Mouse (Mus musculus): ENCODE results near the gene Coq7. TPM values are rescaled to one million over a fixed set of nuclear protein-coding genes. Genes with fewer than 3 reads are reported as not detected.

Gene Coq7
- polyA plus RNA-seq, 2 experiments = 60.3 to 97.4 TPM

GRCm38 (mm10) chr7:118569121-118569543 lies 36.0 kb upstream of the Coq7 start:
- no peaks in the 10 kb centered on the region for H3K4me1 ChIP-seq (ENCODE audit: control insufficient read depth, insufficient read depth, low read length)
- no peak overlapping the region for H3K4me2 ChIP-seq (replicated peaks; ENCODE audit: low read depth, low read length, severe bottlenecking)
- no peaks in the 10 kb centered on the region for H3K27me3 ChIP-seq (ENCODE audit: control insufficient read depth, insufficient read depth, low read length)
- DNase-seq (ENCODE audit: low spot score) = no peak
- WGBS = 84% methylated on average over 6 of the region's 6 CpGs
- no peaks in the 10 kb centered on the region for H3K9me3 ChIP-seq (ENCODE audit: control insufficient read depth, low read length)
- 0 out of 2 replicates have a peak, but pooled peaks cover under 1% of the 10 kb centered on the region for H3K36me3 ChIP-seq (ENCODE audit: control insufficient read depth, insufficient read depth, low read length)
- no peak for ATAC-seq (ENCODE audit: low FRiP score, low read depth)
- no peak overlapping the region for H3K27ac ChIP-seq (replicated peaks; ENCODE audit: low read depth, low read length)
- H3K9ac ChIP-seq (ENCODE audit: low read depth, low read length, severe bottlenecking) = no peak overlapping the region
- no peak for TF ChIP-seq POLR2A (IDR thresholded peaks at IDR 0.05; ENCODE audit: borderline replicate concordance, extremely low read depth, insufficient read depth, insufficient read length)
- no peak overlapping the region for H3K4me3 ChIP-seq (replicated peaks; ENCODE audit: low read length)

- ATAC-seq (ENCODE audit: low FRiP score, low read depth) = peak; percentile 79
- 36% methylated on average over 2 of the region's 2 CpGs for WGBS
- Histone ChIP-seq H3K9me3 (ENCODE audit: control insufficient read depth, low read length) (no peaks in the 10 kb centered on the region; the same call in 1 of the 2 replicates), H3K4me2 (replicated peaks; ENCODE audit: low read depth, low read length, severe bottlenecking) (no peak overlapping the region), H3K4me1 (ENCODE audit: control insufficient read depth, insufficient read depth, low read length) (no peaks in the 10 kb centered on the region), H3K27ac (replicated peaks; ENCODE audit: low read depth, low read length) (no peak overlapping the region), H3K27me3 (ENCODE audit: control insufficient read depth, insufficient read depth, low read length) (no peaks in the 10 kb centered on the region), H3K9ac (ENCODE audit: low read depth, low read length, severe bottlenecking) (no peak overlapping the region), H3K4me3 (replicated peaks; ENCODE audit: low read length) (no peak overlapping the region), H3K36me3 (ENCODE audit: control insufficient read depth, insufficient read depth, low read length) (peaks cover 4% of the 10 kb centered on the region; the same call in 1 of the 2 replicates)
- peak; percentile 29 for DNase-seq (ENCODE audit: low spot score)
- TF ChIP-seq POLR2A (IDR thresholded peaks at IDR 0.05; ENCODE audit: borderline replicate concordance, extremely low read depth, insufficient read depth, insufficient read length) = no peak
Observed at GRCm38 (mm10) chr7:118554290-118554689, 21.1 kb upstream of the Coq7 start.

- no peak overlapping the region for H3K4me3 ChIP-seq (replicated peaks; ENCODE audit: low read length)
- H3K9me3 ChIP-seq (ENCODE audit: control insufficient read depth, low read length) = no peaks in the 10 kb centered on the region; the same call in 1 of the 2 replicates
- no peak for TF ChIP-seq POLR2A (IDR thresholded peaks at IDR 0.05; ENCODE audit: borderline replicate concordance, extremely low read depth, insufficient read depth, insufficient read length)
- DNase-seq (ENCODE audit: low spot score) (no peak), ATAC-seq (ENCODE audit: low FRiP score, low read depth) (no peak; the same call in 1 of the 2 replicates)
- H3K4me2 ChIP-seq (replicated peaks; ENCODE audit: low read depth, low read length, severe bottlenecking) = no peak overlapping the region
- H3K4me1 ChIP-seq (ENCODE audit: control insufficient read depth, insufficient read depth, low read length) = no peaks in the 10 kb centered on the region
- WGBS = 73% methylated on average over 4 of the region's 4 CpGs
- no peak overlapping the region for H3K9ac ChIP-seq (ENCODE audit: low read depth, low read length, severe bottlenecking)
- H3K27me3 ChIP-seq (ENCODE audit: control insufficient read depth, insufficient read depth, low read length) = no peaks in the 10 kb centered on the region
- H3K27ac ChIP-seq (replicated peaks; ENCODE audit: low read depth, low read length) = no peak overlapping the region
- peaks cover 4% of the 10 kb centered on the region; the same call in 1 of the 2 replicates for H3K36me3 ChIP-seq (ENCODE audit: control insufficient read depth, insufficient read depth, low read length)
Observed at GRCm38 (mm10) chr7:118553881-118554280, 20.7 kb upstream of the Coq7 start.

DNA sequence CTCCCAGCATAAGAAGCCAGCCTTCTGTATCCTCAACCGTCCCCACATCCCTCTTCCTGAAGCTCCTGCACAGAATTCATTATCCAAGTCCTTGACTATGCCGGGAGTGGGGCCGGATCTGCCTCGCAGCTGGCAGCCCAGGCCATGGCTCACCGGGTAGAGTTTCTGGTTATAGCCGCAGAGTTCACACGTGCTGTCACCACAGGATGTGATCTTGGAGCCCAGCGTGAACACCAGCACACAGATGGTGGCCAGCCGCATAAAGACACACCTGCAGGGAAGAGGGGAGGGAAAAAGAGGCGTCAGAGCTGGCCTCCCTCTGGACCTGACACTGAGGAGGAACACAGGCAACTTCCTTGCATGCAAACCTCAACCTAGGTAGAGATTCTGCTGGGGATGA lies 14.3 kb upstream of the Coq7 start:
- DNase-seq (ENCODE audit: low spot score) (no peak), ATAC-seq (ENCODE audit: low FRiP score, low read depth) (no peak)
- H3K9ac ChIP-seq (ENCODE audit: low read depth, low read length, severe bottlenecking) = no peak overlapping the region
- no peaks in the 10 kb centered on the region for H3K27me3 ChIP-seq (ENCODE audit: control insufficient read depth, insufficient read depth, low read length)
- H3K27ac ChIP-seq (replicated peaks; ENCODE audit: low read depth, low read length) = no peak overlapping the region
- TF ChIP-seq POLR2A (IDR thresholded peaks at IDR 0.05; ENCODE audit: borderline replicate concordance, extremely low read depth, insufficient read depth, insufficient read length) = no peak
- H3K9me3 ChIP-seq (ENCODE audit: control insufficient read depth, low read length) = no peaks in the 10 kb centered on the region
- WGBS = 56% methylated on average over 10 of the region's 10 CpGs
- no peak overlapping the region for H3K4me3 ChIP-seq (replicated peaks; ENCODE audit: low read length)
- no peaks in the 10 kb centered on the region; the same call in 1 of the 2 replicates for H3K36me3 ChIP-seq (ENCODE audit: control insufficient read depth, insufficient read depth, low read length)
- no peak overlapping the region for H3K4me2 ChIP-seq (replicated peaks; ENCODE audit: low read depth, low read length, severe bottlenecking)
- no peaks in the 10 kb centered on the region for H3K4me1 ChIP-seq (ENCODE audit: control insufficient read depth, insufficient read depth, low read length)

- DNase-seq (ENCODE audit: low spot score) = no peak
- no peak for ATAC-seq (ENCODE audit: low FRiP score, low read depth)
- WGBS = 88% methylated on average over 4 of the region's 4 CpGs
- H3K4me2 ChIP-seq (replicated peaks; ENCODE audit: low read depth, low read length, severe bottlenecking) = no peak overlapping the region
- H3K27ac ChIP-seq (replicated peaks; ENCODE audit: low read depth, low read length) = no peak overlapping the region
- H3K4me3 ChIP-seq (replicated peaks; ENCODE audit: low read length) = no peak overlapping the region
- no peaks in the 10 kb centered on the region for H3K27me3 ChIP-seq (ENCODE audit: control insufficient read depth, insufficient read depth, low read length)
- no peak for TF ChIP-seq POLR2A (IDR thresholded peaks at IDR 0.05; ENCODE audit: borderline replicate concordance, extremely low read depth, insufficient read depth, insufficient read length)
- no peaks in the 10 kb centered on the region for H3K9me3 ChIP-seq (ENCODE audit: control insufficient read depth, low read length)
- H3K9ac ChIP-seq (ENCODE audit: low read depth, low read length, severe bottlenecking) = no peak overlapping the region
- no peaks in the 10 kb centered on the region for H3K36me3 ChIP-seq (ENCODE audit: control insufficient read depth, insufficient read depth, low read length)
- H3K4me1 ChIP-seq (ENCODE audit: control insufficient read depth, insufficient read depth, low read length) = no peaks in the 10 kb centered on the region
Observed at GRCm38 (mm10) chr7:118544128-118544527, 11.0 kb upstream of the Coq7 start.

DNA sequence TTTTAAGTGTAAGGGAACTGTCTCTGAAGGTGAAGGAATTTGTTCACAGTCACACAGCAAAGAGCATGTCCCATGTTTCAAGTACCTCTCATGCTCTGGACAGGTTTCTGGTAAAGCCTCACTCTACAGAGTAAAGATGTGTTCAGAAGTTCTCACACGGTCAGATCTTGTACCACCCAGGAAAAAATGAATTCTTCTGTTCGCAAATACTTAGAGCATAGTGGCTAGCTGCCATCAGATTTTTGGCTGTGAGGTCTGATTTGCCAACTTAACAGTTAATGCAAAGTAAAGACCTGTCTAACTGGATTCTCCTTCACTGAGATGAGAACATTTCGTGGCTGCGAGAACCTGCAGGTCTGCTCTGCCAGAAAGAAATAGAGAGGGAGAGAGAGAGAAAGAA lies 1.9 kb upstream of the Coq7 start:
- H3K36me3 ChIP-seq (ENCODE audit: control insufficient read depth, insufficient read depth, low read length) = no peaks in the 10 kb centered on the region
- H3K27me3 ChIP-seq (ENCODE audit: control insufficient read depth, insufficient read depth, low read length) = no peaks in the 10 kb centered on the region
- no peak overlapping the region for H3K4me2 ChIP-seq (replicated peaks; ENCODE audit: low read depth, low read length, severe bottlenecking)
- no peak overlapping the region for H3K9ac ChIP-seq (ENCODE audit: low read depth, low read length, severe bottlenecking)
- TF ChIP-seq POLR2A (IDR thresholded peaks at IDR 0.05; ENCODE audit: borderline replicate concordance, extremely low read depth, insufficient read depth, insufficient read length) = no peak
- 82% methylated on average over 4 of the region's 4 CpGs for WGBS
- no peak for ATAC-seq (ENCODE audit: low FRiP score, low read depth)
- no peak overlapping the region for H3K27ac ChIP-seq (replicated peaks; ENCODE audit: low read depth, low read length)
- no peak for DNase-seq (ENCODE audit: low spot score)
- H3K4me1 ChIP-seq (ENCODE audit: control insufficient read depth, insufficient read depth, low read length) = peaks cover 9% of the 10 kb centered on the region; the same call in 1 of the 2 replicates
- H3K4me3 ChIP-seq (replicated peaks; ENCODE audit: low read length) = no peak overlapping the region
- H3K9me3 ChIP-seq (ENCODE audit: control insufficient read depth, low read length) = no peaks in the 10 kb centered on the region

Measured in limb, embryonic 14.5 days (tissue).